Mouse (Mus musculus) kidney, postnatal 4 days (tissue): ENCODE data around the gene Colq.
A peak's percentile ranks its signal among the peaks of the same experiment; 100 is the strongest.

Experiments
- DNase-seq, 2 experiments: peaks; one replicate each; pipeline ENCODE4 v3.0.0; 2021; ENCODE audit warnings: mixed read lengths in 2 of 2

The Colq gene

DNA sequence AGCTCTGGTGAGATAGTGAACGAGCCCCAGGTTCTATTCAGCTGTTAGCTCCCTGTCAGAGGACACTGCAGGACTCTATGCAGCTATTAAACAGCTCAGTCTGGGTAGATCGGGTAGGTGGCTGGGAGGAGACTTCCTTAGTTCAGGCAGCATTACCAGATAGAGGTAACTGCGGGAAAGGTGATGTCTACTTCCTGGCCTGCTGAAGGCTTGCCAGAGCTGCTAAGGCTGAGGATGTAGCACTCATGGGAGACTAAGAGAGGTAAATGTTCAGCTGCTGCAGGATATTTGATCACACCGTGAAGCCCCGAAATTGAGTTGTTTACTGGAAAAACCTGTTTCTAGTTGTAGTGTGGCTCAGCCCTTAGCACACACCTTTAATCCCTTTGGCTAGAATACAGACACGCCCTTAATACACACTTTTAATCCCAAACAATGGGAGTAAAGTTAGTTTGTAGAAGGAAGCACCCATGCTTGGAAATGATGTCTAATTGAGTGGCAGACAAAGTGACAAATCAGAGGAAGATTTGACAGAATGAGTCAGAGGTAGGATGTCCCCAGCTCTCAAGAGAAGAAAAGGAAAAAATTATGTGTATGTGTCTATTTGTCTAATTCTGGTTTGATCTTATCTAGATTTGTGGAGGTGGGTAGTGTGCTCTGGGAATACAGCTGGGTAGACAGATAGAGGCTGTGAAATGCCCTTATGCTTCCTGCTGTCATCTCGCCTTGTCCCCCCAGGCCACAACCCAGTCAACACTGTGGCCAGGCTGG, 65.9 kb downstream of the Colq start:
- no peak for DNase-seq

DNA sequence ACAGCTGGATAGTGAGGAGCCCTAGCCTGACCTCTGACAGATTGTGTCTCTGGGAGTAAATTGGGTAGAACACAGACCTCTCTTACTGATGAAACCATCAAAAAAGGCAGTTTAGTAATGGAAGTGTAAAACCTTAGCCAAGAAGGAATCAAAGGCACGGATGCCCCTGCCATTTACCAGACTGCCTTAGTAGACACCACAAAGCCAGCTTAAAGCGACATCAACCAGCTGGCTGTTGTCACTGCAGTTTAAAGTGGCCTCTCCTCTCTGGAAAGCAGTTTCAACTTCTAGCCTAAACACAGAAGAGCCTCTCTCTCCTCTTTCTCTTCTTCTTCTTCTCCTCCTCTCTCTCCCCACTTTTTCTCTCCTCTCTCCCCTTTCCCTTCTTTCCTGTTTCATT, 69.8 kb downstream of the Colq start:
- DNase-seq: no peak

DNA sequence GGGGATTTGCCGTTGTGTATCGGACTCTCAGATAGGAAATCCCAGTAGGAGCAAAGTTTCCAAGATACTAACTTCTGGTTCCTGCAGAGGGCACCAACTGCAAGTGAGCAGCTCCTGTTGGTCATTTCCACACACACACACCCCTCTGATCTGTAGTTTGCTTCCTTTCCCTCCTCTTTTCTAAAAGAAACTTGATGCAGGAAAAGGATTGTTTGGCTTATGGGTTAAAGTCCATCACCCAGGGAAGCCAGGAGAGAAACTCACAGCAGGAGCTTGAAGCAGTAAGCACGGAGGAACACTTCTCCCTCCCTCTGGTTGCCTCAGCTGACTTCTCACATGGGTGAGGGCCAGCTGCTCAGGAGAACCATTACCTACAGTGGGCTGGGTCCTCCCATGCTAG, 72.0 kb downstream of the Colq start:
- DNase-seq: peak; percentile 24 to 56

GRCm38 (mm10) chr14:31515895-31516294, 75.2 kb downstream of the Colq start:
- no peak for DNase-seq

GRCm38 (mm10) chr14:31510322-31510721, 80.8 kb downstream of the Colq start:
- DNase-seq: no peak

GRCm38 (mm10) chr14:31509911-31510310, 81.2 kb downstream of the Colq start:
- no peak for DNase-seq

DNA sequence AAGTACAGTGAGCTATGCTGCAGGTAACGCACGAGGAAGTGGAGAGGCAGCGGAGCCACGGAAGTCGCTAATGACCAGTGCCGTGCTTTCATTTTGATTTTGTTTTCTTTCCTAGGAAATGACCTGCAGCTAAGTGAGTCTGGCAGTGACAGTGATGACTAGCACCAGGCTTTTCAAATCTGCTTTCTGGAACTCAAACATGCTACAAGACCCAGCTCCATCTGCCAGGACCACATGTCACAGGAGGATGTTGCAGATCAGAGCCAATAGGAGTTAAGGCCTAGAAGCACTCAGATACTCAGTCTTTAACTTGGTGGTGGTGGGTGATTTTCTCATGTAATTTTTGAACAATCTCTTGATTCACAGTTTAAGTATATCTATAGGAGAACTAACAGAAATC, 84.7 kb downstream of the Colq start:
- no peak for DNase-seq

DNA sequence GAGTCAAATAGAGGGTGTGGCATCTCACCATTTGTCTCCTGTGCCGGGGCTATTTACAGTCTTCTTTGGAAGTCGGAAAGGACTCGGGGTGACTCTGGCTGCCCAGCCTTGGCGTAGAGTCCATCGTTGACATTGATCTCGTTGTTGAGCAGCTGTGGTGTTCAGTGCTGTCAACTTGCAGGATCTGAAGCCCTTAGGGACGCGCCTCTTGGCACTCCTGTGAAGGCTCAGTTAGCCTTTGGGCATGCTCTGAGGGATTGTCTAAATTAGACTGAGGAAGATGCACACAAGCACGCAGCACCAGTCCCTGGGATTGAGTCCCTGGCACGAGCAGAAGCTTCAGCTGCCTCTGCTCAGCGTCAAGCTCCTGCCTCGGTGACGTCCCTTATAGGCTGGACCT, 87.7 kb downstream of the Colq start:
- no peak for DNase-seq

DNA sequence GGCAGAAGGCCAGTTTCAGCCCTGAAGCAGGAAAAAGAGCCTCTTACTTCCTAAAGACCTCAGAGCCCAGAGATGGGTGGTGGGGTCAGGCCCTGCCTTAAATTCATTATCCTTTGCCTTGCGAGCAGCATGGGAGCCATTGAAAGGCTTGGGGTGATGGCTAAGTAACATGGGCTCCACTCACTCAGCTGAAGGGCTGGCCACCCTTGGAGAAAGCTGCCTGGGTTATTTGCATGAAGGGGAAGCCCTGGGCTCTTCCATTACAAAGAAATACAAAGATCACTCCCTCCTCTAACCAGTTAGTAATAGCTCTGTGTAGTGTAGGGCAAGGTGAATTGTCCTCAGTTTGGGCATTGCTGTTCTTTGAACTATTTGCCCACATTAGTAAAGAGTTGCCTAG, 91.6 kb downstream of the Colq start:
- DNase-seq: no peak

DNA sequence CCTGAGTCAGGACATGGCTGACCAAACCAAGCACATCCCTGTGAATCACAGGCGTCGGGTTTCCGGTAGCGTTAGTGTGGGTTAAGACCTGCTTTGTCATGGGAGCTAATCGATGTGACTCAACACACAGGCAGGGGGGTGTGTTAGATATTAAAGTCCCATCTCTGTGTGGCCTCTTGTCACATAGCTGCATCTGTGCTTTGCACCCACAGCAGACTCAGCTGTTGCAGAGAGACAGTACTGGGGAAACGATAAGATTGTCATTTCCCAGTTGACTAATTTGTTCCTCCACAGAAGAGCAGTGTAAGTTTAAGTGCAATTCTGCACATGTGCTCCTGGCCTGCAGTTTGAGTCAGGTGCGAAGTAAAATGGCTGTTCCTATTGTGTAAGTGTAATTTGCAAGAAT, 94.9 kb downstream of the Colq start:
- DNase-seq: no peak

DNA sequence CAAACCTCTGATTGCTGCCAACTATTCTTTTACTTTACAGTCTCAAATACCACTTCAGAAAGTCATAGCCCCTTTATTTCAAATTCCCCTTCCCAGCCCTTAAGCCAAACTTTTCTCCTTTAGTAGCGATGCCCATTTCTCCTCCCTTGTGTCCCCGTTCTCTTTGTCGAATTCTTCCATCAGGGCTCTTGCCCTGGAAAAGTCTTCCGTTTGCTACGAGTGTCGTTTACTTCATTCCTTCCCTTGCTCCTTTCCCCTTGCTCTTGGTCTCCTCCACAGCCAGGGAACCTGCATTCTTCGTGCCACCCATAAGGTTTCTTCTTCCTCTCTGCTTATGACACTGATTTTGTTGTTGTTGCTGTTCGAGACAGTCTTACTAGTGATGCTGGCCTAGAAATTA, 95.6 kb downstream of the Colq start:
- DNase-seq: no peak

- peak; percentile 92 to 95 for DNase-seq
Observed at GRCm38 (mm10) chr14:31494975-31495455, 96.1 kb downstream of the Colq start, which contains the start of gene Mettl6. Gene Mettl6, minus strand, starts transcription at chr14:31495040.

- peak; percentile 47 to 67 for DNase-seq
Observed at GRCm38 (mm10) chr14:31494349-31494974, 96.7 kb downstream of the Colq start, which contains the start of gene Eaf1. Gene Eaf1, plus strand, starts transcription at chr14:31494399.

DNA sequence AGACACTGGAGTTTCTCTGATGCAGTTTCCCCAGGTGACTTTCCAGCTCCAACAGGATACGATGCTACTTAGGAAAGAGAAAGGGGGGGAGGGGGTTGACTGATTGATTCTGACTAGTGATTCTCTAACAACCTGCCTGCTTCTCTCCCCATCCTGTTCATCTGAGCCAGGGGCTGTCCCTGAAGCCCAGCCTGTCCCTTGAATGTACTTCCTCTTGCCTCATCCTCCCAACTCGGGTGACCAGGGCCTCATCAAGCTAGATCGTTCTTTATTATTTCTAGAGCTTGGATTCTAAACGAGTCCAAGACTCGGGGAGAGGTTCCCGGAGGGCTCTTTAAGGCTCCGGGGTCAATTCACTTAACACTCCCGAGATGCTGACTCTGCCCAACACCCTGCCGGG, 97.2 kb downstream of the Colq start:
- no peak for DNase-seq

DNA sequence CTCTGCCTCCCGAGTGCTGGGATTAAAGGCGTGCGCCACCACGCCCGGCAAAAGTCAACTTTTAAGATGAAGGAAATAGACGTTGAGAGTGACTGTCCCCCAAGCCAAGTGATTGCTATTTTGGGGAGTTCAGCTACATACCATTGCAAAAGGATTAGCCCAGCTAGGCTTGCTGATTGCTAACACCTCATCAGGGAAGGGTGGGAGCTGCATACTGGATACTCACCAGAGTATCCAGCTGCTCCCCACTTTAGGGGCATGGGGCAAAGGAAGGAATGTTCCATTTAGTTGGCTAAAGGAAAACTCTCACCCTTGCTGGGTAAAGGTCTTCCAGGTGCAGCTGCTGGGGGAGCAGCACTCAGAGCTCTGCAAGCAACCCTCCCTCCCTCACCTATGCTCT, 103.1 kb downstream of the Colq start:
- DNase-seq: no peak

DNA sequence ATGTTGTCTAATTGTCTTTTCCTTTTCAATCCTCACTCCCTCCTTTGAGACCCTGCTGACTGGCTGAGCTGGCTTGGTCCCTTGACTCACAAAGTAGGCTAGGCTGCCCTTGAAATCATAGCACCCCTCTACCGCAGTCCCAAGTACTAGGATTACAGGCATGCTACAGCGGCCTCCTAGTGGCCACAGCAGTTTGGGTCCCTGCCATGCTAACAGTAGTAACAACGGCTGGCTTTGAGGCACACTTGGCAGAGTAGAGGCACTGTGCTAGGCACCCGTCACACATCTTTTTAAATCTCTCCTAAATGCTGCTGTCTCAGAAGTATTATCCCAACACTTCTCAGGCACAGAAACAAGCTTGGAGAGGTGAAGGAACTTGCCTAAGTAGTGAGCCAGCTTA, 104.7 kb downstream of the Colq start:
- no peak for DNase-seq

DNA sequence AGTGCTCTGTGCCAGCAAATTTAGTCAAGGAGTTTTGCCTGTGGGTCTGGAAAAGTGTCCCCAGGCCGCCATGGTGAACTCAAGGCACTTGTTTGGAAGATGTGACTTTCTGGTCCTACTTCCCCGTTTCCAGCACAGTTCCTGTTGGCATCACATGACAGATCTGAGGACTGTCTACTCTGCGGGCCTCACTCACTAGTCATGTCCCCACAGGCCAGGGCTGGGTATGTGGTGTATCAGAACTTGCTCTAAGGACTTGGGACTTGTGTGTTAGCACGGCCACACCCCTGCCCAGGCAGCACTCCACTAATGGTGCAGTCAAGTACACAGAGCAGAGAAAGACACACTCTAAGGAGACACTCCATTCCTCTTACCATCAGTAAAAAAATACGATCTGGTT, 108.7 kb downstream of the Colq start:
- DNase-seq: no peak

DNA sequence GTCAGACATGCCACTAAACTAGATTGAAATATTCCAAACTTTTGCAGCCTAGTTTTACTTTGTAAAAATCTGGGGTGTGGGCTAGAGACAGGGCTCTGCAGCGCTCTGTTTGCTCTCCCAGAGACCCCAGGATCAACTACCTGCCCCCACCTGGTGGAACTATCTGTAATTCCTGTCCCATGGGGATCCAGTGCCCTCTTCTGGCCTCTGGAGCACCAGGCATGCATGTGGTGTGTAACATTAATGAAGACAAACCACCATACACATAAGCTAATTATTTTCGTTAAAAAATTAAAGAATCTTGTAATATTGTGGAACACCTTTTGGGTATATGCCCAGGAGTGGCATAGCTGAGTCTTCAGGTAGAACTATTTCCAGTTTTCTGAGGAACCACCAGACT, 117.8 kb downstream of the Colq start:
- no peak for DNase-seq
